17 mouse cellular contexts compared by ENCODE assay signal in genomic region chr9:103485606-103486005, GRCm38 (mm10). TPM values are rescaled to one million over a fixed set of nuclear protein-coding genes. Genes with fewer than 3 reads are reported as not detected.
DNase-seq lines count a peak whose midpoint lies in the region; ATAC-seq lines count a peak whose summit lies in the region.
"Had no signal": no experiment of that assay in that cellular context is flagged by ENCODE, and none has a peak within 500 bp of the region (broad histone marks: within the 10 kb centered on the region; RNA-seq: fewer than 3 reads in every experiment).

No protein-coding gene starts in this region.

- ATAC-seq in heart, embryonic 15.5 days (replicated peaks; ENCODE audit: insufficient number of reproducible peaks, insufficient read depth, low FRiP score, low read depth) = no peak
- ATAC-seq in neural tube, embryonic 11.5 days (ENCODE audit: insufficient read depth, low FRiP score, low TSS enrichment) = no peak
- ATAC-seq in kidney, embryonic 15.5 days (replicated peaks; ENCODE audit: low FRiP score) = no peak
- no peak for ATAC-seq in stomach, embryonic 15.5 days (ENCODE audit: insufficient read depth, low FRiP score, low read depth)
- no peak for ATAC-seq in midbrain, embryonic 14.5 days (ENCODE audit: low FRiP score, low TSS enrichment)
- ATAC-seq: CD4-positive, CD25-positive, alpha-beta regulatory T cell, adult 4 months; intestine, embryonic 15.5 days; liver, embryonic 12.5 days; midbrain, embryonic 13.5 days had no signal

- no peaks in the 10 kb centered on the region for H3K9me3 ChIP-seq in heart, embryonic 15.5 days (replicated peaks)
- H3K9me3 ChIP-seq in neural tube, embryonic 11.5 days (ENCODE audit: control insufficient read depth, low read length) = no peaks in the 10 kb centered on the region
- H3K9me3 ChIP-seq in kidney, embryonic 15.5 days (replicated peaks) = no peaks in the 10 kb centered on the region
- no peaks in the 10 kb centered on the region for H3K9me3 ChIP-seq in stomach, embryonic 15.5 days
- no peaks in the 10 kb centered on the region for H3K9me3 ChIP-seq in midbrain, embryonic 14.5 days (ENCODE audit: control insufficient read depth, low read length)
- H3K9me3 ChIP-seq: intestine, embryonic 15.5 days; liver, embryonic 12.5 days; midbrain, embryonic 13.5 days had no signal

- H3K27ac ChIP-seq in heart, embryonic 15.5 days = peak overlapping the region; percentile 45
- 0 out of 2 replicates have a peak overlapping the region, but pooled peaks have one; percentile 35 for H3K27ac ChIP-seq in neural tube, embryonic 11.5 days (ENCODE audit: low read depth, low read length)
- H3K27ac ChIP-seq in kidney, embryonic 15.5 days = peak overlapping the region; percentile 61
- H3K27ac ChIP-seq in stomach, embryonic 15.5 days = 0 out of 2 replicates have a peak overlapping the region, but pooled peaks have one; percentile 21
- H3K27ac ChIP-seq in midbrain, embryonic 14.5 days (replicated peaks; ENCODE audit: low read depth, low read length) = no peak overlapping the region
- H3K27ac ChIP-seq: intestine, embryonic 15.5 days; left cerebral cortex, adult 2 months; liver, embryonic 12.5 days had no signal

- H3K4me2 ChIP-seq in heart, embryonic 15.5 days = no peak overlapping the region; the same call in 1 of the 2 replicates
- H3K4me2 ChIP-seq in neural tube, embryonic 11.5 days (ENCODE audit: low read depth) = no peak overlapping the region
- H3K4me2 ChIP-seq in kidney, embryonic 15.5 days = 0 out of 2 replicates have a peak overlapping the region, but pooled peaks have one; percentile 28
- H3K4me2 ChIP-seq in stomach, embryonic 15.5 days = no peak overlapping the region
- no peak overlapping the region for H3K4me2 ChIP-seq in midbrain, embryonic 14.5 days (ENCODE audit: low read length)
- H3K4me2 ChIP-seq: intestine, embryonic 15.5 days; liver, embryonic 12.5 days; midbrain, embryonic 13.5 days had no signal

- H3K36me3 ChIP-seq in heart, embryonic 15.5 days = no peaks in the 10 kb centered on the region
- no peaks in the 10 kb centered on the region for H3K36me3 ChIP-seq in neural tube, embryonic 11.5 days (ENCODE audit: control insufficient read depth, insufficient read depth, low read length)
- H3K36me3 ChIP-seq in kidney, embryonic 15.5 days = no peaks in the 10 kb centered on the region
- H3K36me3 ChIP-seq in stomach, embryonic 15.5 days = no peaks in the 10 kb centered on the region
- H3K36me3 ChIP-seq in midbrain, embryonic 14.5 days (ENCODE audit: control insufficient read depth, insufficient read depth, low read length) = no peaks in the 10 kb centered on the region
- H3K36me3 ChIP-seq: intestine, embryonic 15.5 days; liver, embryonic 12.5 days; midbrain, embryonic 13.5 days had no signal

- no peak overlapping the region for H3K4me3 ChIP-seq in heart, embryonic 15.5 days
- no peak overlapping the region for H3K4me3 ChIP-seq in neural tube, embryonic 11.5 days (ENCODE audit: low read depth, low read length)
- no peak overlapping the region for H3K4me3 ChIP-seq in kidney, embryonic 15.5 days (replicated peaks)
- H3K4me3 ChIP-seq in stomach, embryonic 15.5 days (replicated peaks) = no peak overlapping the region
- H3K4me3 ChIP-seq in midbrain, embryonic 14.5 days (replicated peaks; ENCODE audit: low read depth, low read length) = no peak overlapping the region
- H3K4me3 ChIP-seq: erythroblast, embryonic 14.5 days; intestine, embryonic 15.5 days; left cerebral cortex, adult 2 months; liver, embryonic 12.5 days; midbrain, embryonic 13.5 days had no signal

- DNase-seq in heart, postnatal 25 days (ENCODE audit: low spot score) = no peak
- DNase-seq in neural tube, embryonic 11.5 days (ENCODE audit: low spot score) = no peak
- DNase-seq in neural tube, embryonic 10.5 days (ENCODE audit: extremely low spot score, low spot score) = no peak
- DNase-seq in right cerebral cortex, postnatal 10 days (ENCODE audit: low spot score in 2 of 2) = no peak
- no peak for DNase-seq in midbrain, embryonic 14.5 days
- DNase-seq: cerebellum, postnatal 25 days; heart, postnatal 4 days; right cerebral cortex, postnatal 25 days had no signal

- peaks cover 49% of the 10 kb centered on the region for H3K4me1 ChIP-seq in heart, embryonic 15.5 days (replicated peaks)
- peaks cover 6% of the 10 kb centered on the region; the same call in 1 of the 2 replicates for H3K4me1 ChIP-seq in neural tube, embryonic 11.5 days (ENCODE audit: control insufficient read depth, insufficient read depth, low read length)
- peaks cover 35% of the 10 kb centered on the region for H3K4me1 ChIP-seq in kidney, embryonic 15.5 days
- H3K4me1 ChIP-seq in stomach, embryonic 15.5 days = 0 out of 2 replicates have a peak, but pooled peaks cover 2% of the 10 kb centered on the region
- peaks cover 9% of the 10 kb centered on the region; the same call in 1 of the 2 replicates for H3K4me1 ChIP-seq in midbrain, embryonic 14.5 days (ENCODE audit: control insufficient read depth, insufficient read depth, low read length)

- H3K27me3 ChIP-seq in heart, embryonic 15.5 days = no peaks in the 10 kb centered on the region
- H3K27me3 ChIP-seq in neural tube, embryonic 11.5 days (ENCODE audit: control insufficient read depth, insufficient read depth, low read length) = no peaks in the 10 kb centered on the region
- H3K27me3 ChIP-seq in kidney, embryonic 15.5 days = no peaks in the 10 kb centered on the region
- H3K27me3 ChIP-seq in stomach, embryonic 15.5 days (replicated peaks) = no peaks in the 10 kb centered on the region
- no peaks in the 10 kb centered on the region for H3K27me3 ChIP-seq in midbrain, embryonic 14.5 days (ENCODE audit: control insufficient read depth, insufficient read depth, low read length)
- H3K27me3 ChIP-seq: intestine, embryonic 15.5 days; midbrain, embryonic 13.5 days had no signal

- intact Hi-C loops in heart, postnatal 25 days (cut with DNase I) = no loop called here

- H3K9ac ChIP-seq in heart, embryonic 15.5 days = no peak overlapping the region; the same call in 1 of the 2 replicates
- no peak overlapping the region for H3K9ac ChIP-seq in neural tube, embryonic 11.5 days (ENCODE audit: low read length)
- H3K9ac ChIP-seq in kidney, embryonic 15.5 days = no peak overlapping the region
- H3K9ac ChIP-seq in stomach, embryonic 15.5 days = no peak overlapping the region
- no peak overlapping the region for H3K9ac ChIP-seq in midbrain, embryonic 14.5 days (replicated peaks; ENCODE audit: low read length)
- H3K9ac ChIP-seq: intestine, embryonic 15.5 days; liver, embryonic 12.5 days had no signal

- WGBS in heart, embryonic 15.5 days = 22% methylated on average over 8 of the region's 8 CpGs
- 32% methylated on average over 8 of the region's 8 CpGs for WGBS in neural tube, embryonic 11.5 days
- 10% methylated on average over 8 of the region's 8 CpGs for WGBS in kidney, embryonic 15.5 days
- WGBS in stomach, embryonic 15.5 days = 21% methylated on average over 8 of the region's 8 CpGs
- 57% methylated on average over 8 of the region's 8 CpGs for WGBS in midbrain, embryonic 14.5 days

RNA-seq across cellular contexts. Expression of gene Bfsp2, which starts 5.4 kb away (rescaled TPM):
- 0.46 and 0.97 TPM in 2 replicates for polyA plus RNA-seq in heart, embryonic 15.5 days (2015; fragmentation: Nextera tagmentation; extraction: Ambion mirVana)
- under 1 TPM; 0.22 to 0.47 TPM for total RNA-seq in heart, postnatal 25 days (2021)
- 0.74 and 0.92 TPM in 2 replicates for polyA plus RNA-seq in neural tube, embryonic 11.5 days (2014; fragmentation: Nextera tagmentation; extraction: Ambion mirVana)
- polyA plus RNA-seq in kidney, embryonic 15.5 days (2015; fragmentation: Nextera tagmentation; extraction: Ambion mirVana) = 0.27 and 0.37 TPM in 2 replicates
- polyA plus RNA-seq in stomach, embryonic 15.5 days (2015; fragmentation: Nextera tagmentation; extraction: Ambion mirVana) = 0.53 and 0.71 TPM in 2 replicates
- polyA plus RNA-seq in midbrain, embryonic 14.5 days (2014; fragmentation: Nextera tagmentation; extraction: Ambion mirVana) = 2.7 and 4.0 TPM in 2 replicates
